Mouse (Mus musculus): ENCODE results near the gene Tns2. TPM values are rescaled to one million over a fixed set of nuclear protein-coding genes. Genes with fewer than 3 reads are reported as not detected.
A peak's percentile ranks its signal among the peaks of the same experiment; 100 is the strongest.

Gene Tns2
- polyA plus RNA-seq, 1 experiment from 2014 or later, result 45.3 TPM

- Histone ChIP-seq H3K4me3 (no peak overlapping the region), H3K27me3 (no peaks in the 10 kb centered on the region), H3K27ac (peak overlapping the region; percentile 52; the same call in 1 of the 2 replicates), H3K36me3 (peaks cover 59% of the 10 kb centered on the region), H3K9me3 (no peaks in the 10 kb centered on the region), H3K4me1 (peaks cover 49% of the 10 kb centered on the region), H3K9ac (no peak overlapping the region), H3K4me2 (replicated peaks) (peak overlapping the region; percentile 83)
- no peak for ATAC-seq (ENCODE audit: low FRiP score, low read depth)
- WGBS, result 75% methylated on average over 8 of the region's 8 CpGs
Measured at GRCm38 (mm10) chr15:102097147-102097915, 2.9 kb upstream of the Tns2 start.

DNA sequence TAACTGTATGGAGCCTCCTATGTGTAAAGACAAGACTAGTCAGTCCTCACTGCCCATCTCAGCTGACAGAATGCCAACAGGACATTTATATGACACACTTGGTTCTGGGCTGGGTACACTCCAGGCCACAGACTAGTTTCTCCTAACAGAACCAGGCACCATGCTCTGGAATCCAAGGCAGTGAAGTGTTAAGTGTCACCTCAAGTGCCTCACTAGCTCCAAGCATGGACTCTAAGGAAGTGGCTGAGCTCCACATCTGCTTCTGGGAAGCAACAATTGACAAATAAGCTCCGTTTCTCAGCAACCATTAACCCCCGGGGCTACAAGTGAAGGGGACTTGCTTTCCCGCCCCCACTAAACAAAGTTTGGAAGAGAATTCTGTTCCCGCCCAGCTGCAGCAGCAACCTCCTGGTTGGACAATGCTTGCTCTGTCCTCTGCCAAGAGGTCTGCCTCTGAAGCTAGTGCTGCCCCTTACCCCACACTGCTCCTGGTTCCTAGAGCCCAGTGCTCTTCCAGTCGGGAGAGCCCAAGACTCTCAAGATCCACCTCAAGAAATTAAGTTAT is 2.1 kb upstream of the Tns2 start:
- H3K9ac ChIP-seq, result no peak overlapping the region
- no peaks in the 10 kb centered on the region for H3K9me3 ChIP-seq
- WGBS, result 16% methylated on average over 5 of the region's 5 CpGs
- H3K27me3 ChIP-seq, result no peaks in the 10 kb centered on the region
- H3K4me3 ChIP-seq, result peak overlapping the region; percentile 61; the same call in 1 of the 2 replicates
- H3K4me1 ChIP-seq, result peaks cover 57% of the 10 kb centered on the region
- H3K27ac ChIP-seq, result peak overlapping the region; percentile 52; the same call in 1 of the 2 replicates
- H3K36me3 ChIP-seq, result peaks cover 52% of the 10 kb centered on the region
- no peak for ATAC-seq (ENCODE audit: low FRiP score, low read depth)
- peak overlapping the region; percentile 83 for H3K4me2 ChIP-seq (replicated peaks)

DNA sequence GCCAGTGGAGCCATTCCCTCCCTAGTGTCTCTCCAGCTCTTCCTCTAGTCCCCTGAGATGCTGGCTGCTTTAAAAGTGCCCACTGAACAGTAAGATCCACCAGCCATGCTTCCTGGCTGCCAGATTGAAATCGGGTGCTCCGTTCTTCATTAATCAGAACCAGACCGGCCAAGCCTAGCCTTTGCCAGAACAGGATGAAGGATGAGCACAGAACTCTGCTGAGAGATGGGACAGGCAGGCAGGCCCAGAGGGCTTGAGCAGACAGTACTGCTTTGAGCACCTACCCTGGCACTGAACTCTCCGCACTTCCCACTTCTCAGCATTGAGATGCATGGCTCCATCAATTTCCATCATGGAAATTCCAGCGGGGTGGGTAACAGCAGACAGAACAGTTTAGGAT is 953 bp upstream of the Tns2 start:
- Histone ChIP-seq H3K4me1 (peaks cover 68% of the 10 kb centered on the region), H3K9ac (peak overlapping the region; percentile 78)
- WGBS, result 22% methylated on average over 5 of the region's 5 CpGs

DNA sequence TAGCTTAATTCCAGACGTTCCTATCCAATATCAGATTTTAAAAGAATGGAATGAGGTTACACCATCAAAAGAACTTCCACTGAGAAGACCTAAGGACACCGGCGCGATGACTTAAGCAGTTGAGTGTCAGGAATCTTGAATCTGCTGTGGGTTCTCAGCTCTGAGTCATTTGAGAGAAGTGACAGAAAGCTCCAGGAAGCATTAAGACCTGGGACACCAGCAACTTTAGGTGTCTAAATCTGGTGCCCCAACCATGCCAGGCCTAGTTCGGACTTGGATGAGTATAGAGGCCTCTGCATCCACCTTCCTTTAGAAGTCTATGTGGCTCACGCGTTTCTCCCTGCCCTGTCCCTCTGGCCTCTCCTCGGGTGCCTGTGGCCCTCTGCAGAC is 447 bp upstream of the Tns2 start:
- H3K9me3 ChIP-seq, result no peaks in the 10 kb centered on the region
- peak overlapping the region; percentile 98 for H3K27ac ChIP-seq
- 24% methylated on average over 8 of the region's 8 CpGs for WGBS
- peaks cover 35% of the 10 kb centered on the region for H3K36me3 ChIP-seq
- H3K4me3 ChIP-seq, result peak overlapping the region; percentile 61
- H3K4me2 ChIP-seq (replicated peaks), result peak overlapping the region; percentile 83
- no peak for ATAC-seq (ENCODE audit: low FRiP score, low read depth)
- no peaks in the 10 kb centered on the region for H3K27me3 ChIP-seq
- peak overlapping the region; percentile 78 for H3K9ac ChIP-seq
- peaks cover 73% of the 10 kb centered on the region for H3K4me1 ChIP-seq

More for the DNA sequence above, 953 bp upstream of the Tns2 start:
- peaks cover 40% of the 10 kb centered on the region for H3K36me3 ChIP-seq
- H3K4me2 ChIP-seq (replicated peaks), result peak overlapping the region; percentile 83
- H3K9me3 ChIP-seq, result no peaks in the 10 kb centered on the region
- ATAC-seq (ENCODE audit: low FRiP score, low read depth), result no peak
- H3K4me3 ChIP-seq, result peak overlapping the region; percentile 61
- peak overlapping the region; percentile 98 for H3K27ac ChIP-seq
- no peaks in the 10 kb centered on the region for H3K27me3 ChIP-seq

DNA sequence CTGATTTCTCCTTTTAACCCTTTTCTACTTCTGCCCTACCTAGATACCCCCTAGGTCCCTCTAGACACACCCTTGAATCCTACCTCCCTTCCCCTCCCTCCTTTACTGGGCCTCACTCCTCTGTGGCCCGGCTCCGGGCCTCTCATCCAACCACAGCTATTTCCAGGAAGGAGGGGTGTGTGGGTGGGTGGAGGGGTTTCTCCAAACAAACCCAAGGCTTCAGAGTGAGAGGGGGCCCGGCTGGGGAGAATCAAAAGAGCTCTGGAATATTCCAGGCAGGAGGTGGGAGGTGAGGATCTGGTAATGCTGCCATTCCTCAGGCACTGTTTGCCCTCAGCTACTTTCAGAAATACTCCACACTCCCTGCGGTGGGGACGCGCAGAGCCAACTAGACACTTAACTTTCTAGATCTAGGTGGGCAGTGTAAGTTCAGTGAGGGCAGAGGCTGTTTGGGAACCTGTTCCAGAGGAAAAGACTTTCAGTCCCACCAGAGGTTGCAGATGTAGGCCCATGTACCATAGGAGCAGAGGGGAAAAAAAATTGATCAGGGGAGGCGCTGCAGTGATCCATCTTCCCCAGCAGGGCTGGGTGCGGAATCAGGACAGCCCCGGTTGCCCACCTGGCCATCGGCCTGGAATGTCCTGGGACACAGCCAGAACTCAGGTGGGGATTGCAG is 921 bp downstream of the Tns2 start:
- ATAC-seq (ENCODE audit: low FRiP score, low read depth), result peak; percentile 66
- 0 out of 2 replicates have a peak, but pooled peaks cover 2% of the 10 kb centered on the region for H3K27me3 ChIP-seq
- 24% methylated on average over 10 of the region's 10 CpGs for WGBS
- H3K9ac ChIP-seq, result peak overlapping the region; percentile 78
- peak overlapping the region; percentile 61 for H3K4me3 ChIP-seq
- peaks cover 25% of the 10 kb centered on the region for H3K36me3 ChIP-seq
- peak overlapping the region; percentile 83 for H3K4me2 ChIP-seq (replicated peaks)
- H3K4me1 ChIP-seq, result peaks cover 85% of the 10 kb centered on the region
- H3K9me3 ChIP-seq, result no peaks in the 10 kb centered on the region
- peak overlapping the region; percentile 98 for H3K27ac ChIP-seq

GRCm38 (mm10) chr15:102101672-102102541 is 1.7 kb downstream of the Tns2 start:
- Histone ChIP-seq H3K4me2 (replicated peaks) (peak overlapping the region; percentile 83), H3K4me1 (peaks cover 92% of the 10 kb centered on the region), H3K9me3 (no peaks in the 10 kb centered on the region), H3K27me3 (peaks cover 6% of the 10 kb centered on the region; the same call in 1 of the 2 replicates), H3K36me3 (peaks cover 21% of the 10 kb centered on the region), H3K9ac (peak overlapping the region; percentile 79), H3K4me3 (peak overlapping the region; percentile 61), H3K27ac (peak overlapping the region; percentile 98)
- no peak for ATAC-seq (ENCODE audit: low FRiP score, low read depth)
- WGBS, result 32% methylated on average over 11 of the region's 11 CpGs

DNA sequence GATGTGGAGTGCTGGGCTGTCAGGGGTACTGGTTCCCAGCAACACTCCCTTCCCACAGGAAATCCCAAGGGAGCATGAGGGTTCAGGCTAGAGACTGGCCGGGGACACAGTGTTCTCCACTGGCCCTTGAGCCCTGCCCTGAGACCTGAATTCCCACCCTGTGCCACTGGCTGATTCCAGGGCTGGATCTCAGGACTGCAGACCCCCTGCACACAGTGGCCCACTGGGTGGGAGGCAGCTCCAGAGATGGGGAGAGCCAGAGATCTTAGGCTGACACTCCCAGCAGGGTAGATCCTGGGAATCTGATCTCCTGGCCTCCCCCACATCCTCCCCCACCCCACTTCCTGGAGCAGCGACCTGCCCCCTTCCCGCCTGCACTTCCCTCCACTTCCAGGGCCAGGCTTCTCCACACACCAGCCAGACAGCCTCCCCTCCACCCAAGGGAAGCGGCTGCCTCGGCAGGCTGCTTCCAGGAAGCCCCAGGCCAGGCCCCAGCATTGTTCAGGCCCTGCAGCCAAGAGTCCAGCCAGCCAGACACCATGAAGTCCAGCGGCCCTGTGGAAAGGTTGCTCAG is 2.4 kb downstream of the Tns2 start:
- Histone ChIP-seq H3K4me2 (replicated peaks) (peak overlapping the region; percentile 83), H3K27ac (peak overlapping the region; percentile 98), H3K36me3 (peaks cover 20% of the 10 kb centered on the region), H3K4me1 (peaks cover 93% of the 10 kb centered on the region), H3K4me3 (peak overlapping the region; percentile 61), H3K9ac (peak overlapping the region; percentile 79), H3K27me3 (peaks cover 9% of the 10 kb centered on the region; the same call in 1 of the 2 replicates), H3K9me3 (no peaks in the 10 kb centered on the region)
- WGBS, result 8% methylated on average over 4 of the region's 6 CpGs
- no peak for ATAC-seq (ENCODE audit: low FRiP score, low read depth)

GRCm38 (mm10) chr15:102103371-102103946 is 3.2 kb downstream of the Tns2 start:
- Histone ChIP-seq H3K9me3 (no peaks in the 10 kb centered on the region), H3K4me2 (replicated peaks) (peak overlapping the region; percentile 83), H3K4me3 (peak overlapping the region; percentile 61), H3K27ac (peak overlapping the region; percentile 98), H3K36me3 (peaks cover 20% of the 10 kb centered on the region), H3K4me1 (peaks cover 93% of the 10 kb centered on the region), H3K27me3 (peaks cover 9% of the 10 kb centered on the region; the same call in 1 of the 2 replicates), H3K9ac (peak overlapping the region; percentile 79)
- WGBS, result 5% methylated on average over 14 of the region's 14 CpGs
- no peak for ATAC-seq (ENCODE audit: low FRiP score, low read depth)

- no peak for ATAC-seq (ENCODE audit: low FRiP score, low read depth)
- H3K4me1 ChIP-seq, result peaks cover 93% of the 10 kb centered on the region
- peaks cover 26% of the 10 kb centered on the region for H3K36me3 ChIP-seq
- H3K4me2 ChIP-seq (replicated peaks), result peak overlapping the region; percentile 83
- peak overlapping the region; percentile 61 for H3K4me3 ChIP-seq
- H3K27me3 ChIP-seq, result peaks cover 9% of the 10 kb centered on the region; the same call in 1 of the 2 replicates
- WGBS, result 26% methylated on average over 12 of the region's 12 CpGs
- H3K9me3 ChIP-seq, result no peaks in the 10 kb centered on the region
- peak overlapping the region; percentile 79 for H3K9ac ChIP-seq
- peak overlapping the region; percentile 98 for H3K27ac ChIP-seq
Measured at GRCm38 (mm10) chr15:102103947-102104555, 3.8 kb downstream of the Tns2 start.

DNA sequence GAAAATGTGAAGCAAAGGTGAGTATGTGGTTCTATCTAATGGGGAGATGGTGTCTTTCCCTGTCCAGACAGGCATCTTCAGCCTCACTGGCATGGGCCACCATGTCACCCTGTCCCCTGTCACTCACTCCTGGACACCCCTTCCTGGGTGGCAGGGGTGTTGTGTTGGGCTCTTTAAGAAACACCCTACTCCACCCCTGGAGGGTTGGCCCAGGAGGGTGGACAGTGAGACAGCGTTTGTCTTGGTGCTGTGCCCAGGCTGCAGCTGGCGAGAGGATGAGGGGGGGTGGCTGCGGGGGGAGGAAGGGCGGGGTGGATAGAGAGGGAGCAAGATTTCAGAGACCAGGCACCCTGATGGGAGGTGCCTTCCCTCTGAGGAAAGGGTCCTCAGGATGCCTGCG is 5.1 kb downstream of the Tns2 start:
- peak overlapping the region; percentile 46; the same call in 1 of the 2 replicates for H3K4me3 ChIP-seq
- H3K27ac ChIP-seq, result peak overlapping the region; percentile 98
- H3K9me3 ChIP-seq, result no peaks in the 10 kb centered on the region
- 0 out of 2 replicates have a peak, but pooled peaks have one; percentile 0 for ATAC-seq (ENCODE audit: low FRiP score, low read depth)
- peaks cover 9% of the 10 kb centered on the region; the same call in 1 of the 2 replicates for H3K27me3 ChIP-seq
- H3K4me1 ChIP-seq, result peaks cover 88% of the 10 kb centered on the region
- WGBS, result 63% methylated on average over 5 of the region's 5 CpGs
- no peak overlapping the region; the same call in 1 of the 2 replicates for H3K9ac ChIP-seq
- H3K4me2 ChIP-seq (replicated peaks), result peak overlapping the region; percentile 83
- H3K36me3 ChIP-seq, result peaks cover 39% of the 10 kb centered on the region

All from limb, embryonic 13.5 days (tissue).